Mouse (Mus musculus) spleen, adult 2 months (tissue): ENCODE measurements around the gene Abl1.

ENCODE experiments used
- CTCF ChIP-seq: fragments of 200-500 bp; IDR thresholded peaks from 2 replicates; pipeline ENCODE4 v1.5.1; 2011; ENCODE audit warnings: mild to moderate bottlenecking, inconsistent platforms; ENCODE audit not compliant: insufficient read depth, insufficient read length, insufficient replicate concordance; ENCODE audit errors: extremely low read depth
- POLR2A ChIP-seq: fragments of 200-500 bp; IDR thresholded peaks from 2 replicates; pipeline ENCODE4 v1.6.1; 2011; ENCODE audit warnings: low read depth, low read length, inconsistent platforms

DNA sequence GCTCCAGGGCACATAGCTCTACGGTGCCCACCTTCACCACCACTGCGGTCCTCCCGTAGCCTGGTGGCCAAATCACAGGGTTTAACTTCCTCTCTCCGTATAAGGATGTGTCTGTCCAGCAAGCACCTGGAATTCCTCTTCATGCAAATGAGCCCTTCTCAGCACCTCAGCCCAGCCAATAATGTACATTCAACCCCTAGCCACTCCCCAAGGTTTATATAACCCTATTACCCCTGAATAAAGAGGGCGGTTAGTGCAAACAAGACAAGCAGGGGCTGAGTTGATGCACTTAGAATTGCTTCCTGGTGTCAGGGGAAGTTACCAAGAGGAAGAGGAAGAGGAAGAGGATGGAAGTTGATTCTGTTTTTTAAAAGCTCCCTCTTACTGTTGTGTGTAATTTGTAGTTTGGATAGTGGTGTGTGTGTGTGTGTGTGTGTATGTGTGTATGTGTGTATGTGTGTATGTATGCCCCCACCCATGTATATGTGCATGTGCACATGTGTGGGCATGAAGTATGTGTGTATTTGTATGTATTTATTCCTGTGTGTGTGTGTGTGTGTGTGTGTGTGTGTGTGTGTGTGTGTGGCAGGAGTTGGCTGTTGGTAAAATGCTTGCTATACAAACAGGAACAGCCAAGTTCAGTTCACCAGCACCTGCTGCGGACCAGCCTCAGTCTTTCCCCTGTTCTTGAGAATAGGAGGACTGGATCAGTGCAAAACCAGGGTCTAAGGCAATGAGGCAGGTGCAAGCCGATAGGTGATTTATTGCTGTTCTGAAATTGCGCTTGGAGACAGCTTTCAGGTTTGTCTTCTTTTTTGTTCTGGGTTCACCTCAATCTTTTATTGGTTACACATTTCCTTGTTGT, 25.0 kb upstream of the Abl1 start:
- no peak for TF ChIP-seq CTCF
- no peak for TF ChIP-seq POLR2A
